Mouse (Mus musculus): Measurements from ENCODE around the gene Gnat1.

The Gnat1 gene

GRCm38 (mm10) chr9:107700114-107700571, 20.6 kb upstream of the Gnat1 start:
- DNase-seq (ENCODE audit: low read depth, low spot score), result no peak

DNA sequence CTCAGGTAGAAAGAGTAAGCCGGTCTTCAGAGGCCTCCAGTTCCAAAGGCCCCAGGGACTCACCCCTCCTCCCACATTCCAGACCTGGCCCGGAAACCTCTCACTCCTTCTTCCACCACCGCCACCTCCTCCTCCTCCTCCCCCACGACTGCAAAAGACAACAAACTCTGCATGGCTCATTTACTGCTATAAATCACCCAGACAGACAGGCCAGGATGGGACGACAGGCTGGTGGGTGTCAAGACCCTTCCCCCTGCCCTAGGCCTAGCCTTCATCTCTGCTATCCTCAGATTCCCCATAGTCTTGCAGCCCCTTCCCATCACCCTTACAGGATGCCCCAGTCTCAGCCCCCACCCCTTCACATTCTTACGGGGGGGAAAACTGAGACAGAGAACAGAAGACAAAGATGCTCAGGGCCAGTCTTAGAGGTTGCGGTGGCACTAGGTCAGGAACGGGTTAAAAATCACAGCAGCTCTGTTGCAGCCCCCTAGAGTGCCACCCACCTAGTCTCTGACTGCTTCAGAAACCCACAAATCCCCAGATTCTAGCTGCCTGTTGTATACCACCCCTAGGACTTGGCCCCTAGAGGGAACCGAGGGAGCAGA, 20.0 kb upstream of the Gnat1 start:
- no peak for DNase-seq (ENCODE audit: low read depth, low spot score)

GRCm38 (mm10) chr9:107698611-107699190, 19.2 kb upstream of the Gnat1 start:
- DNase-seq (ENCODE audit: low read depth, low spot score), result no peak

- no peak for DNase-seq (ENCODE audit: low read depth, low spot score)
Measured at GRCm38 (mm10) chr9:107697811-107698521, 18.5 kb upstream of the Gnat1 start.

GRCm38 (mm10) chr9:107696845-107697610, 17.5 kb upstream of the Gnat1 start:
- no peak for DNase-seq (ENCODE audit: low read depth, low spot score)

- DNase-seq (ENCODE audit: low read depth, low spot score), result peak; percentile 40
Measured at GRCm38 (mm10) chr9:107696106-107696479, 16.6 kb upstream of the Gnat1 start.

- DNase-seq (ENCODE audit: low read depth, low spot score), result no peak
Measured at GRCm38 (mm10) chr9:107695441-107696105, 16.1 kb upstream of the Gnat1 start.

GRCm38 (mm10) chr9:107694627-107695026, 15.1 kb upstream of the Gnat1 start:
- DNase-seq (ENCODE audit: low read depth, low spot score), result no peak

GRCm38 (mm10) chr9:107693433-107693987, 14.0 kb upstream of the Gnat1 start:
- DNase-seq (ENCODE audit: low read depth, low spot score), result no peak

- DNase-seq (ENCODE audit: low read depth, low spot score), result no peak
Measured at GRCm38 (mm10) chr9:107692785-107693184, 13.3 kb upstream of the Gnat1 start.

DNA sequence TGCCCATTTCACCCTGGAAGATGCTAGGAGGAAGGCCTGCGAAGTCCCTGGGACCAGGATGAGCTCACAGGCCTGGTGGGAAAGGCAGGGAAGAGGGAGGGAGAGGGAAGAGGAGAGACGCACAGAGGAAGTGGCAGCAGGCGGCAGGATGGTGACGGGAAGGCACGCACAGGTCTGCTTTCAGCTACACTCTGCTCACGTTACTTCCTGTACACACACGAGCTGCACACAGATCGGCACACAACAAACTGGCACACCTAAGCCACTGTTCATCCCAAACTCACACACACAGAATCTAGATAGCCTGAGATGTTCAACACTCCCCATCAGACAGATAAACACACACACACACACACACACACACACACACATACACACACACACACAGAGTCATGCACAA, 10.9 kb upstream of the Gnat1 start:
- DNase-seq (ENCODE audit: low read depth, low spot score), result no peak

DNA sequence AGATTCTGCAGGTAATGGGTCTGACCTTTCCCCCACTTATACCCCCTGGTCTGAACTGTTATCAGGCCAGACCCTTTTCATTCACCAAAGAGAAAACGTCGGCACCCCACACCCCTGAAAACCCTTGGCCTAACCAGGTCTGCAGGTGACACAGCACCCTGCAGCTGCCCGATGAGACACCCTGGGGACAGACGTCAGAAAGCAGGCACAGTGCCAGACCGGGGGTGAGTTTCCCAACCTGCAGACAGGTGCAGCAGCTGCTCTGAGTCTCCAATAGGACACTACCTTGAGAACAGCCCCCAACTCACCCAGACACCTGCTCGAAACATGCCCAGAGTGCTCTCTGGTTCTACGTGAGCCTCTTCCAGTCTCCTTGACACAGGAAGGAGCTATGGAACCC, 9.4 kb upstream of the Gnat1 start:
- peak; percentile 28 for DNase-seq (ENCODE audit: low read depth, low spot score)

DNA sequence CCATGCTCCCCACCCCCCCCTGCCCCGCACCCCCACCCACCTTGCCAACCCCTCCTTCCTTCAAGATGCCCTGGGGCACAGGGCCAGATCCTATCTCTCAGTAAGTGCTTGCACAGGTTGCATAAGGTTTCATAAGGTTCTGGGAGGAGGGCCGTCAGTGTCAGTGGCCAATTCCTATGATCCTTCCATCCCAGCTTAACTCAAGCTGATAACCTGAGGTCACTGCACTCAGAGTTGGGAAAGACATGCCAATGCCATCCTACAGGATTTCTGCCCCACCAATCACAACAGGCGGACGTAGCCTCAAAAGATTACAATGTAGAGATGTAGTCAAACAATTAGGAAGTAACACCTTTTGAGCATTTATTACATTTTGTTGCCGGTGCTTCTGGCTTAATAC, 8.9 kb upstream of the Gnat1 start:
- no peak for DNase-seq (ENCODE audit: low read depth, low spot score)

GRCm38 (mm10) chr9:107685231-107685981, 5.9 kb upstream of the Gnat1 start:
- DNase-seq (ENCODE audit: low read depth, low spot score), result peak; percentile 50

DNA sequence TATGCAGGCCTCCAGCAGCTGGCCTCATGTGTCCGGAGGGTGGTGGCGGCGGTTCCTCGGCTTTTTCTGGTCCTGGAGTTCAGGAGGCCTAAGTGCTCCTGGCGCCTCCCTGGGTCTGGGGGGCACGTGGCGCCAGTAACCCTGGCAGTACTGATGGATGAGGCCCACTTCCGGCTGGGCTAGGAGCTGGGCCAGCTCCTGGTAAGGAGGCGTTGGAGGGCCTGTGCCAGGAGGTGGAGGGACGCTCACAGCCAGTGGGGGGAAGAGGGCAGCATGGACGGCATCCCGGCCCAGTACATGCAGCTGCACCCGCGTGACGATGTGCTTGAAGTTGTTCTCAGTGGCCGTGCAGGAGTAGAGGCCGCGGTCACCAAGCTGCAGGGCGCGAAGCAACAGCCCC, 2.9 kb upstream of the Gnat1 start:
- no peak for DNase-seq (ENCODE audit: low read depth, low spot score)

GRCm38 (mm10) chr9:107678861-107679260, 651 bp downstream of the Gnat1 start:
- no peak for DNase-seq (ENCODE audit: low read depth, low spot score)

- DNase-seq (ENCODE audit: low read depth, low spot score), result peak; percentile 75
Measured at GRCm38 (mm10) chr9:107677819-107678526, 1.5 kb downstream of the Gnat1 start.

DNA sequence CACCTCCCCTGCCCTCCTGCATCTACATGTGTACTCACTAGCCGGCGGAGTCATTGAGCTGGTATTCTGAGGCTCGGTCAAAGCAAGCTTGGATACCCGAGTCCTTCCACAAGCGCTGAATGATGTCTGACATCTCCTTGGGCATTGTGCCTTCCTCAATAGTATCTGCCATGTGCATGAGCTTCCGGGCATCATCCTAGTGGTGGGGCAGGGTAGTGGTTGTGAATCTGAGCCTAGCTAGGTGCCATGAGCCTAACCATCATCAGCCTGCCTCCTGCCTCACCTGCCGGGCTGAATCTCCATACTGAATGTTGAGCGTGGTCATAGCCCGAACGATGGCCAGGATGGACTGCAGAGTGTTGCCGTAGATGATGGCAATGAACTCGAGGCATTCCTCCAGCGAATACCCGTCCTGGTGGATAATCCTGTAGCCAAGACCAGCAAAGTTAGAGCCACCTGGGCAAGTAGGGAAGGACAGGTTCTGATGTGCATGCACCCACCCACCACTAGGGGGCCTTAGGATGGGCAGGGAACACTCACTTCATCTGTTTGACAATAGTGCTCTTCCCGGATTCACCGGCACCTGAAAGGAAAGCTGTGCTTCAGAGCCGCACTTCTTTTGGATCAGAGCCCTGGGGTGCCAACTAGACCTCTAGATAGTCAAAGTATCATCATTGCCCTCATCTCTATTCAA, 2.3 kb downstream of the Gnat1 start:
- DNase-seq (ENCODE audit: low read depth, low spot score), result peak; percentile 56

GRCm38 (mm10) chr9:107676302-107676701, 3.2 kb downstream of the Gnat1 start:
- DNase-seq (ENCODE audit: low read depth, low spot score), result no peak

Data from A20 (cell line).